13 mouse cellular contexts compared by ENCODE assay signal in genomic region chr7:65735261-65735660, GRCm38 (mm10). TPM values are rescaled to one million over a fixed set of nuclear protein-coding genes. Genes with fewer than 3 reads are reported as not detected.
A peak's percentile ranks its signal among the peaks of the same experiment; 100 is the strongest.
DNase-seq lines count a peak whose midpoint lies in the region.
"Had no signal": no experiment of that assay in that cellular context is flagged by ENCODE, and none has a peak within 500 bp of the region (broad histone marks: within the 10 kb centered on the region; RNA-seq: fewer than 3 reads in every experiment).

No protein-coding gene starts in this region.

- peak; percentile 51 to 57 for DNase-seq in adrenal gland, adult (ENCODE audit: inconsistent age in 2 of 2, low spot score in 1 of 2)
- no peak for DNase-seq in adrenal gland, adult 8-10 months
- peak; percentile 29 for DNase-seq in adrenal gland, postnatal 14 days
- DNase-seq in adrenal gland, postnatal 4 days (ENCODE audit: low spot score in 2 of 2): no peak
- peak; percentile 57 for DNase-seq in heart, adult 11 months
- DNase-seq in heart, postnatal 36 days: no peak
- DNase-seq: cerebellum, adult 11 months; cerebellum, adult 18-20 months; cerebellum, adult 8-10 months; cerebellum, adult 9-11 months; cerebellum, postnatal 14 days; cerebellum, postnatal 36 days; embryo, embryonic 11 days had no signal

- intact Hi-C loops in heart, postnatal 36 days (cut with DNase I): no loop called here

RNA-seq across cellular contexts. Expression of gene Tm2d3, which starts 44.3 kb away (rescaled TPM):
- total RNA-seq in adrenal gland, adult 8-10 months (2022): 10 to 100 TPM; 66.8 to 77.9 (median 68.9) TPM
- 44.4 and 47.7 TPM in 2 replicates for total RNA-seq in adrenal gland, postnatal 14 days (2021)
- 10 to 100 TPM; 41.9 to 44.3 TPM for total RNA-seq in adrenal gland, postnatal 4 days (2021)
- total RNA-seq in heart, postnatal 36 days (2021): 10 to 100 TPM; 18.2 to 19.0 TPM

Comparison
In these comparisons a context has a peak if more than half of its experiments do, and no peak if none do; other contexts are left out.
1. DNase-seq: peak in adrenal gland, adult (2 of 2), adrenal gland, postnatal 14 days (single experiment) and heart, adult 11 months (single experiment); none in adrenal gland, adult 8-10 months (single experiment), adrenal gland, postnatal 4 days (0 of 2) and heart, postnatal 36 days (0 of 2).